Mouse (Mus musculus): ENCODE measurements around the gene Dhx33. TPM values are rescaled to one million over a fixed set of nuclear protein-coding genes. Genes with fewer than 3 reads are reported as not detected.
A peak's percentile ranks its signal among the peaks of the same experiment; 100 is the strongest.

Dhx33 gene
- polyA plus RNA-seq, 1 experiment from 2014 or later = 23.3 TPM

GRCm38 (mm10) chr11:70973947-70974346 is 30.3 kb downstream of the Dhx33 start:
- WGBS = 78% methylated on average over 4 of the region's 4 CpGs
- no peak for DNase-seq (ENCODE audit: low spot score)
- peaks cover 6% of the 10 kb centered on the region; the same call in 1 of the 2 replicates for H3K4me1 ChIP-seq
- H3K4me3 ChIP-seq = no peak overlapping the region
- no peaks in the 10 kb centered on the region for H3K27me3 ChIP-seq (ENCODE audit: insufficient read depth, poor library complexity, severe bottlenecking)
- no peaks in the 10 kb centered on the region for H3K9me3 ChIP-seq
- H3K36me3 ChIP-seq = peaks cover 69% of the 10 kb centered on the region
- H3K27ac ChIP-seq = no peak overlapping the region

GRCm38 (mm10) chr11:70972586-70972985 is 31.7 kb downstream of the Dhx33 start:
- Histone ChIP-seq H3K4me1 (peaks cover 14% of the 10 kb centered on the region), H3K9me3 (no peaks in the 10 kb centered on the region), H3K27me3 (ENCODE audit: insufficient read depth, poor library complexity, severe bottlenecking) (no peaks in the 10 kb centered on the region), H3K36me3 (peaks cover 59% of the 10 kb centered on the region), H3K4me3 (no peak overlapping the region), H3K27ac (no peak overlapping the region)
- no peak for DNase-seq (ENCODE audit: low spot score)
- WGBS = 71% methylated on average over 1 of the region's 1 CpGs

- peak overlapping the region; percentile 87 for H3K4me3 ChIP-seq
- no peaks in the 10 kb centered on the region for H3K27me3 ChIP-seq (ENCODE audit: insufficient read depth, poor library complexity, severe bottlenecking)
- DNase-seq (ENCODE audit: low spot score) = no peak
- no peaks in the 10 kb centered on the region for H3K9me3 ChIP-seq
- 16% methylated on average over 24 of the region's 24 CpGs for WGBS
- H3K27ac ChIP-seq = peak overlapping the region; percentile 95
- peaks cover 14% of the 10 kb centered on the region for H3K4me1 ChIP-seq
- peaks cover 54% of the 10 kb centered on the region for H3K36me3 ChIP-seq
Measured at GRCm38 (mm10) chr11:70970560-70971540, 33.4 kb downstream of the Dhx33 start.

GRCm38 (mm10) chr11:70969821-70970559 is 34.2 kb downstream of the Dhx33 start, which contains the start of the genes Nup88 and Rpain:
Gene Nup88 (minus strand): TSS chr11:70969973.
Gene Rpain (plus strand): TSS chr11:70970213.
- Histone ChIP-seq H3K36me3 (peaks cover 54% of the 10 kb centered on the region), H3K27me3 (ENCODE audit: insufficient read depth, poor library complexity, severe bottlenecking) (no peaks in the 10 kb centered on the region), H3K4me1 (peaks cover 14% of the 10 kb centered on the region), H3K9me3 (no peaks in the 10 kb centered on the region), H3K4me3 (peak within 1 kb of the TSS; percentile 87), H3K27ac (peak within 1 kb of the TSS; percentile 95)
- under 1% methylated on average over 43 of the region's 43 CpGs for WGBS
- DNase-seq (ENCODE audit: low spot score) = peak; percentile 99

GRCm38 (mm10) chr11:70969271-70969794 is 34.9 kb downstream of the Dhx33 start:
- H3K4me3 ChIP-seq = peak overlapping the region; percentile 87
- H3K27me3 ChIP-seq (ENCODE audit: insufficient read depth, poor library complexity, severe bottlenecking) = no peaks in the 10 kb centered on the region
- H3K4me1 ChIP-seq = peaks cover 14% of the 10 kb centered on the region
- DNase-seq (ENCODE audit: low spot score) = no peak
- peak overlapping the region; percentile 95 for H3K27ac ChIP-seq
- H3K9me3 ChIP-seq = no peaks in the 10 kb centered on the region
- WGBS = under 1% methylated on average over 25 of the region's 25 CpGs
- peaks cover 54% of the 10 kb centered on the region for H3K36me3 ChIP-seq

GRCm38 (mm10) chr11:70964222-70964907 is 39.9 kb downstream of the Dhx33 start:
- no peaks in the 10 kb centered on the region for H3K9me3 ChIP-seq
- no peak overlapping the region for H3K4me3 ChIP-seq
- peaks cover 78% of the 10 kb centered on the region for H3K36me3 ChIP-seq
- no peak overlapping the region for H3K27ac ChIP-seq
- 88% methylated on average over 4 of the region's 4 CpGs for WGBS
- H3K4me1 ChIP-seq = peaks cover 8% of the 10 kb centered on the region
- H3K27me3 ChIP-seq (ENCODE audit: insufficient read depth, poor library complexity, severe bottlenecking) = no peaks in the 10 kb centered on the region
- DNase-seq (ENCODE audit: low spot score) = no peak

GRCm38 (mm10) chr11:70960786-70961554 is 43.3 kb downstream of the Dhx33 start:
- H3K9me3 ChIP-seq = no peaks in the 10 kb centered on the region
- 88% methylated on average over 5 of the region's 5 CpGs for WGBS
- DNase-seq (ENCODE audit: low spot score) = no peak
- H3K27me3 ChIP-seq (ENCODE audit: insufficient read depth, poor library complexity, severe bottlenecking) = no peaks in the 10 kb centered on the region
- H3K36me3 ChIP-seq = peaks cover 97% of the 10 kb centered on the region
- no peak overlapping the region for H3K4me3 ChIP-seq
- H3K27ac ChIP-seq = no peak overlapping the region
- no peaks in the 10 kb centered on the region for H3K4me1 ChIP-seq

- Histone ChIP-seq H3K4me3 (no peak overlapping the region), H3K27ac (no peak overlapping the region), H3K4me1 (no peaks in the 10 kb centered on the region), H3K27me3 (ENCODE audit: insufficient read depth, poor library complexity, severe bottlenecking) (no peaks in the 10 kb centered on the region), H3K36me3 (peaks cover 100% of the 10 kb centered on the region), H3K9me3 (no peaks in the 10 kb centered on the region)
- 88% methylated on average over 4 of the region's 4 CpGs for WGBS
- no peak for DNase-seq (ENCODE audit: low spot score)
Measured at GRCm38 (mm10) chr11:70954711-70955110, 49.5 kb downstream of the Dhx33 start.

GRCm38 (mm10) chr11:70944935-70945817 is 59.1 kb downstream of the Dhx33 start:
- peaks cover 97% of the 10 kb centered on the region for H3K36me3 ChIP-seq
- H3K4me1 ChIP-seq = no peaks in the 10 kb centered on the region
- no peak overlapping the region for H3K27ac ChIP-seq

GRCm38 (mm10) chr11:70943651-70944050 is 60.6 kb downstream of the Dhx33 start:
- peaks cover 96% of the 10 kb centered on the region for H3K36me3 ChIP-seq
- WGBS = 90% methylated on average over 7 of the region's 7 CpGs
- no peaks in the 10 kb centered on the region for H3K27me3 ChIP-seq (ENCODE audit: insufficient read depth, poor library complexity, severe bottlenecking)
- H3K9me3 ChIP-seq = no peaks in the 10 kb centered on the region
- no peaks in the 10 kb centered on the region for H3K4me1 ChIP-seq
- no peak overlapping the region for H3K4me3 ChIP-seq
- DNase-seq (ENCODE audit: low spot score) = no peak
- no peak overlapping the region for H3K27ac ChIP-seq

More at GRCm38 (mm10) chr11:70944935-70945817, 59.1 kb downstream of the Dhx33 start:
- 95% methylated on average over 4 of the region's 4 CpGs for WGBS
- Histone ChIP-seq H3K27me3 (ENCODE audit: insufficient read depth, poor library complexity, severe bottlenecking) (no peaks in the 10 kb centered on the region), H3K4me3 (no peak overlapping the region), H3K9me3 (no peaks in the 10 kb centered on the region)
- no peak for DNase-seq (ENCODE audit: low spot score)

GRCm38 (mm10) chr11:70942596-70942995 is 61.6 kb downstream of the Dhx33 start:
- H3K9me3 ChIP-seq = no peaks in the 10 kb centered on the region
- no peak overlapping the region for H3K27ac ChIP-seq
- no peak for DNase-seq (ENCODE audit: low spot score)
- peaks cover 94% of the 10 kb centered on the region for H3K36me3 ChIP-seq
- 81% methylated on average over 1 of the region's 1 CpGs for WGBS
- no peak overlapping the region for H3K4me3 ChIP-seq
- H3K27me3 ChIP-seq (ENCODE audit: insufficient read depth, poor library complexity, severe bottlenecking) = no peaks in the 10 kb centered on the region
- H3K4me1 ChIP-seq = no peaks in the 10 kb centered on the region

Measured in heart, embryonic 10.5 days (tissue).